Mouse (Mus musculus) stomach, postnatal 0 days (tissue): ENCODE results near the gene Zmym2.
"Not testable (repeated sequence)": the region's sequence is repeated elsewhere in the genome, so short reads cannot be mapped to it uniquely, and the experiment has no call there.

ENCODE experiments used
- CTCF ChIP-seq: IDR thresholded peaks from 2 replicates; pipeline ENCODE4 v1.5.1; 2016; ENCODE audit warnings: antibody characterized with exemption, low read depth, mild to moderate bottlenecking, moderate library complexity
- EP300 ChIP-seq: optimal IDR thresholded peaks from 2 replicates; pipeline ENCODE3; 2016; ENCODE audit warnings: antibody characterized with exemption

GRCm38 (mm10) chr14:56885986-56886593 is 363 bp upstream of the Zmym2 start:
- TF ChIP-seq CTCF: peak; percentile 20; the same call in 1 of the 2 replicates
- TF ChIP-seq EP300: not testable (repeated sequence)
